Mouse (Mus musculus): ENCODE results near the gene Zdhhc1.

DNA sequence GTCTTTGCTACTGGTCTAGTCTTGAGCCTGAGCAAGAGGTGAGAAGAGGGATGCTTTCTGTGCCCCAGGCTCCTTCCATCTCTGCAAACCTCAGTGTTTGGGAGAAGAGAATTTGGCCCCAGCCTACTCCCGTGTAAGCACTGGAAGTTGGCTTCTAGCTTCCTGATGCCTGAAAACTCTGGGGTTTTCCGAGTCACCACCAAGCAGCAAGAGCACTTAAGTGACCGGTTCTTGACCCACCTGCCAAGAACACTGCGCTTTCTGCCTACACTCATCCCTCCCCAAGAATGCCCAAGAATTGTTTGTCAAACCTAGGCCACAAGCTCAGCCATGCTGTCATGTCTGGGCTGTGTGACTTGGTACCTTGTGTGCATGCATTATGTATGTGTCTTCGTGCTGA, 23.8 kb upstream of the Zdhhc1 start:
- TF ChIP-seq CTCF (IDR thresholded peaks at IDR 0.05; ENCODE audit: low read depth) (no peak), EP300 (IDR thresholded peaks at IDR 0.05; ENCODE audit: low read depth) (no peak)
